Mouse (Mus musculus) neural tube, embryonic 13.5 days (tissue): ENCODE results near the gene Phkb. TPM values are rescaled to one million over a fixed set of nuclear protein-coding genes. Genes with fewer than 3 reads are reported as not detected.
A peak's percentile ranks its signal among the peaks of the same experiment; 100 is the strongest.
"Not testable (repeated sequence)": the region's sequence is repeated elsewhere in the genome, so short reads cannot be mapped to it uniquely, and the experiment has no call there.

Source experiments
- ATAC-seq: fragments of 200-750 bp; cut with Nextera tagmentation; 2 replicates; pipeline ENCODE4 v1.8.0; 2017; ENCODE audit warnings: low read depth, mild to moderate bottlenecking, moderate TSS enrichment, moderate library complexity
- H3K27ac ChIP-seq: fragments of 300-500 bp; sonication (generic); replicated peaks from 2 replicates; pipeline ENCODE4 v1.5.1; 2015; ENCODE audit warnings: moderate library complexity, mild to moderate bottlenecking, inconsistent platforms
- H3K27me3 ChIP-seq: fragments of 300-500 bp; sonication (generic); 2 replicates; pipeline ENCODE4 v1.6.1; 2015; ENCODE audit warnings: mild to moderate bottlenecking, inconsistent platforms
- H3K36me3 ChIP-seq: fragments of 300-500 bp; sonication (generic); 2 replicates; pipeline ENCODE4 v1.6.1; 2015; ENCODE audit warnings: mild to moderate bottlenecking, inconsistent platforms
- H3K4me1 ChIP-seq: fragments of 300-500 bp; sonication (generic); replicated peaks from 2 replicates; pipeline ENCODE4 v1.6.1; 2015; ENCODE audit warnings: inconsistent platforms
- H3K4me2 ChIP-seq: fragments of 300-500 bp; sonication (generic); 2 replicates; pipeline ENCODE4 v1.6.1; 2015; ENCODE audit warnings: inconsistent platforms, mild to moderate bottlenecking, moderate library complexity
- H3K4me3 ChIP-seq: fragments of 300-500 bp; sonication (generic); 2 replicates; pipeline ENCODE4 v1.5.1; 2015; ENCODE audit warnings: mild to moderate bottlenecking, inconsistent platforms
- H3K9ac ChIP-seq: fragments of 300-500 bp; sonication (generic); 2 replicates; pipeline ENCODE4 v1.6.1; 2015; ENCODE audit warnings: moderate library complexity, mild to moderate bottlenecking, inconsistent platforms
- H3K9me3 ChIP-seq: fragments of 300-500 bp; sonication (generic); 2 replicates; pipeline ENCODE4 v1.6.1; 2016; ENCODE audit warnings: inconsistent platforms
- WGBS: fragments of 180-500 bp; shearing (Covaris S2); methylation state at CpG from one replicate; pipeline ENCODE4 v1.1.7; 2015; 5-methylcytosine and 5-hydroxymethylcytosine counted together
- polyA plus RNA-seq: library from polyadenylated mRNA; unstranded; fragments of >200 nt; fragmentation: Nextera tagmentation; extraction: Ambion mirVana; gene quantifications from 2 replicates; pipeline ENCODE4 v1.2.1, GENCODE M21; 2015

Phkb gene
- polyA plus RNA-seq: 36.0 and 40.9 TPM in 2 replicates

- H3K4me3 ChIP-seq: peak within 1 kb of the TSS; percentile 66
- no peaks in the 10 kb centered on the region for H3K27me3 ChIP-seq
- peak within 1 kb of the TSS; percentile 91 for H3K4me2 ChIP-seq
- peaks cover 12% of the 10 kb centered on the region for H3K36me3 ChIP-seq
- peak within 1 kb of the TSS; percentile 94 for H3K9ac ChIP-seq
- H3K4me1 ChIP-seq: peaks cover 19% of the 10 kb centered on the region
- H3K9me3 ChIP-seq: no peaks in the 10 kb centered on the region
- peak within 1 kb of the TSS; percentile 95 for H3K27ac ChIP-seq
- peak; percentile 98 for ATAC-seq
- WGBS: under 1% methylated on average over 54 of the region's 54 CpGs
These were observed at the start of gene Phkb, which contains the start of gene Itfg1 for GRCm38 (mm10) chr8:85840657-85841488. Gene Phkb (plus strand): TSS chr8:85840959. Gene Itfg1 (minus strand): TSS chr8:85840921.

GRCm38 (mm10) chr8:85796392-85796791 is 44.4 kb upstream of the Phkb start:
- H3K9me3 ChIP-seq, H3K27me3 ChIP-seq, H3K27ac ChIP-seq, ATAC-seq, H3K4me2 ChIP-seq, H3K4me1 ChIP-seq, H3K9ac ChIP-seq, H3K4me3 ChIP-seq: not testable (repeated sequence)
- peaks cover 28% of the 10 kb centered on the region for H3K36me3 ChIP-seq
- WGBS: 98% methylated on average over 1 of the region's 1 CpGs

- H3K36me3 ChIP-seq: peaks cover 17% of the 10 kb centered on the region
- 93% methylated on average over 1 of the region's 1 CpGs for WGBS
- no peak overlapping the region for H3K9ac ChIP-seq
- H3K27ac ChIP-seq: no peak overlapping the region
- no peaks in the 10 kb centered on the region for H3K9me3 ChIP-seq
- ATAC-seq: no peak
- no peaks in the 10 kb centered on the region for H3K4me1 ChIP-seq
- H3K27me3 ChIP-seq: no peaks in the 10 kb centered on the region
- no peak overlapping the region for H3K4me2 ChIP-seq
- no peak overlapping the region for H3K4me3 ChIP-seq
These were observed 40.6 kb upstream of the Phkb start for GRCm38 (mm10) chr8:85800164-85800563.

GRCm38 (mm10) chr8:85801408-85801807 is 39.4 kb upstream of the Phkb start:
- Histone ChIP-seq H3K36me3 (peaks cover 17% of the 10 kb centered on the region), H3K27ac (no peak overlapping the region), H3K9me3 (no peaks in the 10 kb centered on the region), H3K9ac (no peak overlapping the region), H3K4me3 (no peak overlapping the region), H3K4me2 (no peak overlapping the region), H3K4me1 (no peaks in the 10 kb centered on the region), H3K27me3 (no peaks in the 10 kb centered on the region)
- 86% methylated on average over 1 of the region's 1 CpGs for WGBS
- no peak for ATAC-seq

- Histone ChIP-seq H3K9me3 (no peaks in the 10 kb centered on the region), H3K4me1 (no peaks in the 10 kb centered on the region), H3K4me3 (no peak overlapping the region), H3K27me3 (no peaks in the 10 kb centered on the region), H3K36me3 (peaks cover 11% of the 10 kb centered on the region), H3K9ac (no peak overlapping the region), H3K27ac (no peak overlapping the region), H3K4me2 (no peak overlapping the region)
- ATAC-seq: no peak
These were observed 27.1 kb upstream of the Phkb start for GRCm38 (mm10) chr8:85813621-85814020.

GRCm38 (mm10) chr8:85839916-85840656 is 673 bp upstream of the Phkb start:
- no peaks in the 10 kb centered on the region for H3K27me3 ChIP-seq
- peaks cover 19% of the 10 kb centered on the region for H3K4me1 ChIP-seq
- peak overlapping the region; percentile 94 for H3K9ac ChIP-seq
- H3K4me2 ChIP-seq: peak overlapping the region; percentile 91
- no peak; the same call in 1 of the 2 replicates for ATAC-seq
- peaks cover 18% of the 10 kb centered on the region for H3K36me3 ChIP-seq
- WGBS: 2% methylated on average over 21 of the region's 21 CpGs
- H3K9me3 ChIP-seq: no peaks in the 10 kb centered on the region
- H3K4me3 ChIP-seq: peak overlapping the region; percentile 66
- H3K27ac ChIP-seq: peak overlapping the region; percentile 95

- H3K27ac ChIP-seq: peak overlapping the region; percentile 95
- 18% methylated on average over 4 of the region's 4 CpGs for WGBS
These were observed 683 bp downstream of the Phkb start for GRCm38 (mm10) chr8:85841489-85841795.

GRCm38 (mm10) chr8:85845887-85846286 is 5.1 kb downstream of the Phkb start:
- no peak overlapping the region for H3K9ac ChIP-seq
- no peak overlapping the region for H3K4me3 ChIP-seq
- no peaks in the 10 kb centered on the region for H3K27me3 ChIP-seq
- H3K4me1 ChIP-seq: peaks cover 7% of the 10 kb centered on the region
- no peaks in the 10 kb centered on the region for H3K9me3 ChIP-seq
- H3K27ac ChIP-seq: no peak overlapping the region
- no peak for ATAC-seq
- H3K36me3 ChIP-seq: 0 out of 2 replicates have a peak, but pooled peaks cover 6% of the 10 kb centered on the region
- no peak overlapping the region for H3K4me2 ChIP-seq

More at GRCm38 (mm10) chr8:85841489-85841795, 683 bp downstream of the Phkb start:
- H3K4me2 ChIP-seq: peak overlapping the region; percentile 91
- ATAC-seq: no peak
- H3K36me3 ChIP-seq: peaks cover 11% of the 10 kb centered on the region
- peak overlapping the region; percentile 66 for H3K4me3 ChIP-seq
- H3K9ac ChIP-seq: peak overlapping the region; percentile 94
- no peaks in the 10 kb centered on the region for H3K9me3 ChIP-seq
- H3K4me1 ChIP-seq: peaks cover 19% of the 10 kb centered on the region
- no peaks in the 10 kb centered on the region for H3K27me3 ChIP-seq

GRCm38 (mm10) chr8:85854220-85855123 is 13.7 kb downstream of the Phkb start:
- Histone ChIP-seq H3K9me3 (no peaks in the 10 kb centered on the region), H3K4me2 (no peak overlapping the region), H3K36me3 (peaks cover 9% of the 10 kb centered on the region), H3K27ac (no peak overlapping the region), H3K4me3 (no peak overlapping the region), H3K27me3 (no peaks in the 10 kb centered on the region), H3K9ac (no peak overlapping the region), H3K4me1 (no peaks in the 10 kb centered on the region)
- ATAC-seq: no peak
- 91% methylated on average over 19 of the region's 19 CpGs for WGBS

GRCm38 (mm10) chr8:85857227-85857896 is 16.6 kb downstream of the Phkb start:
- ATAC-seq, H3K27me3 ChIP-seq, H3K4me2 ChIP-seq, H3K9me3 ChIP-seq, H3K9ac ChIP-seq, H3K27ac ChIP-seq, H3K4me1 ChIP-seq, H3K4me3 ChIP-seq, H3K36me3 ChIP-seq: not testable (repeated sequence)
- 33% methylated on average over 11 of the region's 11 CpGs for WGBS

GRCm38 (mm10) chr8:85860612-85861011 is 19.9 kb downstream of the Phkb start:
- 88% methylated on average over 5 of the region's 5 CpGs for WGBS
- Histone ChIP-seq H3K9ac (no peak overlapping the region), H3K4me2 (no peak overlapping the region), H3K4me1 (no peaks in the 10 kb centered on the region), H3K9me3 (no peaks in the 10 kb centered on the region), H3K27me3 (no peaks in the 10 kb centered on the region), H3K36me3 (no peaks in the 10 kb centered on the region), H3K27ac (no peak overlapping the region), H3K4me3 (no peak overlapping the region)
- no peak for ATAC-seq
